Mouse (Mus musculus) spleen, adult 2 months (tissue): ENCODE measurements around the gene Rngtt. TPM values are rescaled to one million over a fixed set of nuclear protein-coding genes. Genes with fewer than 3 reads are reported as not detected.

Experiments used
- DNase-seq, 2 experiments: peaks; one replicate each; pipeline versions ENCODE4 v3.0.0 to v3.0.0-alpha.2; 2012 to 2021; ENCODE audit warnings: low spot score in 2 of 2, low read depth in 1 of 2
- H3K27ac ChIP-seq: fragments of 200-500 bp; 2 replicates; pipeline ENCODE4 v1.5.1; 2012; ENCODE audit warnings: low read length, inconsistent platforms; ENCODE audit not compliant: insufficient read depth
- H3K27me3 ChIP-seq: fragments of 200-500 bp; 2 replicates; pipeline ENCODE4 v1.6.1; 2012; ENCODE audit warnings: mild to moderate bottlenecking, moderate library complexity, low read length, inconsistent platforms; ENCODE audit not compliant: control insufficient read depth, insufficient read depth
- H3K36me3 ChIP-seq: fragments of 200-500 bp; 2 replicates; pipeline ENCODE4 v1.6.1; 2012; ENCODE audit warnings: mild to moderate bottlenecking, low read length, inconsistent platforms; ENCODE audit not compliant: control insufficient read depth, insufficient read depth
- H3K4me1 ChIP-seq: fragments of 200-500 bp; 2 replicates; pipeline ENCODE4 v1.6.1; 2011; ENCODE audit warnings: inconsistent platforms; ENCODE audit not compliant: control insufficient read depth, insufficient read depth, insufficient read length
- H3K4me3 ChIP-seq: fragments of 200-500 bp; 2 replicates; pipeline ENCODE4 v1.5.1; 2011; ENCODE audit warnings: mild to moderate bottlenecking, inconsistent platforms; ENCODE audit not compliant: insufficient read depth, insufficient read length; ENCODE audit errors: extremely low read depth
- CTCF ChIP-seq: fragments of 200-500 bp; IDR thresholded peaks from 2 replicates; pipeline ENCODE4 v1.5.1; 2011; ENCODE audit warnings: mild to moderate bottlenecking, inconsistent platforms; ENCODE audit not compliant: insufficient read depth, insufficient read length, insufficient replicate concordance; ENCODE audit errors: extremely low read depth
- POLR2A ChIP-seq: fragments of 200-500 bp; IDR thresholded peaks from 2 replicates; pipeline ENCODE4 v1.6.1; 2011; ENCODE audit warnings: low read depth, low read length, inconsistent platforms
- WGBS: fragments of 180-500 bp; shearing (Covaris S2); methylation state at CpG from one replicate; pipeline ENCODE4 v1.1.7; 2018; 5-methylcytosine and 5-hydroxymethylcytosine counted together
- polyA plus RNA-seq: library from polyadenylated mRNA; depleted of rRNA; stranded (reverse); fragments of >200 nt; gene quantifications from 2 replicates; pipeline ENCODE4 v1.2.3, GENCODE M21; 2012; rRNA removed

The Rngtt gene
- polyA plus RNA-seq, 1 experiment: 2.4 TPM

- DNase-seq: no peak
- no peak overlapping the region for H3K27ac ChIP-seq
- H3K36me3 ChIP-seq: no peaks in the 10 kb centered on the region
- TF ChIP-seq POLR2A (no peak), CTCF (no peak)
- 89% methylated on average over 9 of the region's 9 CpGs for WGBS
- no peak overlapping the region for H3K4me3 ChIP-seq
- H3K27me3 ChIP-seq: no peaks in the 10 kb centered on the region
- no peaks in the 10 kb centered on the region for H3K4me1 ChIP-seq
Observed at GRCm38 (mm10) chr4:33526675-33527074, 216.6 kb downstream of the Rngtt start.

GRCm38 (mm10) chr4:33532596-33532995 lies 222.5 kb downstream of the Rngtt start:
- H3K4me1 ChIP-seq: no peaks in the 10 kb centered on the region
- no peaks in the 10 kb centered on the region for H3K27me3 ChIP-seq
- no peaks in the 10 kb centered on the region for H3K36me3 ChIP-seq
- DNase-seq: no peak
- H3K27ac ChIP-seq: no peak overlapping the region
- H3K4me3 ChIP-seq: no peak overlapping the region
- WGBS: 89% methylated on average over 8 of the region's 8 CpGs
- TF ChIP-seq CTCF (no peak), POLR2A (no peak)

GRCm38 (mm10) chr4:33544755-33545576 lies 234.9 kb downstream of the Rngtt start:
- no peaks in the 10 kb centered on the region for H3K4me1 ChIP-seq
- H3K4me3 ChIP-seq: no peak overlapping the region
- no peaks in the 10 kb centered on the region for H3K27me3 ChIP-seq
- DNase-seq: no peak
- TF ChIP-seq POLR2A (no peak), CTCF (no peak)
- WGBS: 85% methylated on average over 13 of the region's 13 CpGs
- no peak overlapping the region for H3K27ac ChIP-seq
- no peaks in the 10 kb centered on the region for H3K36me3 ChIP-seq

GRCm38 (mm10) chr4:33545577-33545879 lies 235.4 kb downstream of the Rngtt start:
- Histone ChIP-seq H3K4me3 (no peak overlapping the region), H3K27me3 (no peaks in the 10 kb centered on the region), H3K4me1 (no peaks in the 10 kb centered on the region), H3K27ac (no peak overlapping the region), H3K36me3 (no peaks in the 10 kb centered on the region)
- WGBS: 87% methylated on average over 6 of the region's 6 CpGs
- TF ChIP-seq CTCF (no peak), POLR2A (no peak)
- no peak for DNase-seq

GRCm38 (mm10) chr4:33546278-33546677 lies 236.2 kb downstream of the Rngtt start:
- no peak for DNase-seq
- WGBS: 91% methylated on average over 11 of the region's 11 CpGs
- Histone ChIP-seq H3K27ac (no peak overlapping the region), H3K4me3 (no peak overlapping the region), H3K27me3 (no peaks in the 10 kb centered on the region), H3K36me3 (no peaks in the 10 kb centered on the region), H3K4me1 (no peaks in the 10 kb centered on the region)
- no peak for TF ChIP-seq CTCF
- no peak for TF ChIP-seq POLR2A

- TF ChIP-seq CTCF (no peak), POLR2A (no peak)
- no peak for DNase-seq
- no peaks in the 10 kb centered on the region for H3K36me3 ChIP-seq
- WGBS: 70% methylated on average over 8 of the region's 8 CpGs
- H3K27ac ChIP-seq: no peak overlapping the region
- H3K4me3 ChIP-seq: no peak overlapping the region
- H3K4me1 ChIP-seq: no peaks in the 10 kb centered on the region
- no peaks in the 10 kb centered on the region for H3K27me3 ChIP-seq
Observed at GRCm38 (mm10) chr4:33547315-33547929, 237.3 kb downstream of the Rngtt start.

- H3K27me3 ChIP-seq: no peaks in the 10 kb centered on the region
- no peak overlapping the region for H3K4me3 ChIP-seq
- H3K4me1 ChIP-seq: no peaks in the 10 kb centered on the region
- no peak overlapping the region for H3K27ac ChIP-seq
- DNase-seq: no peak
- 51% methylated on average over 5 of the region's 5 CpGs for WGBS
- TF ChIP-seq CTCF: no peak
- TF ChIP-seq POLR2A: no peak
- no peaks in the 10 kb centered on the region for H3K36me3 ChIP-seq
Observed at GRCm38 (mm10) chr4:33549606-33550005, 239.5 kb downstream of the Rngtt start.

Other genes starting within 250 kb of the Rngtt start
- gene Gabrr2, start 247.3 kb upstream of the Rngtt start, polyA plus RNA-seq: 3.2 and 4.2 TPM in 2 replicates
- not detected in 2 replicates for gene Gabrr1, start 177.8 kb upstream of the Rngtt start, polyA plus RNA-seq
- 1.3 TPM in 2 replicates for gene Pm20d2, start 120.6 kb upstream of the Rngtt start, polyA plus RNA-seq
- 0.30 and 0.40 TPM in 2 replicates for gene Srsf12, start 101.3 kb upstream of the Rngtt start, polyA plus RNA-seq
- gene Pnrc1, start 20.1 kb upstream of the Rngtt start, polyA plus RNA-seq: 64.6 and 174 TPM in 2 replicates